Mouse (Mus musculus) adrenal gland, adult 2 months (tissue): Measurements from ENCODE around the gene Mrgpre. TPM values are rescaled to one million over a fixed set of nuclear protein-coding genes. Genes with fewer than 3 reads are reported as not detected.
A peak's percentile ranks its signal among the peaks of the same experiment; 100 is the strongest.

Experiments used
- DNase-seq: peaks from one replicate; pipeline ENCODE4 v3.0.0; 2021
- microRNA-seq, 2 experiments: library from miRNA; unstranded; fragments of <30 nt; microRNA quantifications; one replicate each; pipeline ENCODE4 v1.2.0; 2021
- polyA plus RNA-seq: library from polyadenylated mRNA; depleted of rRNA; stranded (reverse); fragments of >200 nt; gene quantifications from 2 replicates; pipeline ENCODE4 v1.2.3, GENCODE M21; 2012; rRNA removed
- total RNA-seq, 2 experiments: library from RNA; stranded (reverse); gene quantifications; 2 replicates each; pipeline ENCODE4 v1.2.3; 2021

The Mrgpre gene
- total and polyA plus RNA-seq, 3 experiments: 1.7 to 3.2 (median 2.5) TPM

- peak; percentile 92 for DNase-seq
Measured at GRCm38 (mm10) chr7:143739511-143740461, 44.5 kb downstream of the Mrgpre start.

- no peak for DNase-seq
Measured at GRCm38 (mm10) chr7:143738601-143739006, 45.7 kb downstream of the Mrgpre start.

GRCm38 (mm10) chr7:143738194-143738593 lies 46.1 kb downstream of the Mrgpre start:
- DNase-seq: no peak

GRCm38 (mm10) chr7:143733746-143734145 lies 50.6 kb downstream of the Mrgpre start:
- no peak for DNase-seq

GRCm38 (mm10) chr7:143729886-143730285 lies 54.4 kb downstream of the Mrgpre start:
- no peak for DNase-seq

Small RNAs within 50 kb of the gene (microRNA-seq; reads per million reads assigned to microRNA genes)
- gene Gm22064: 0 reads per million in 2 experiments

Other genes with a start within 250 kb of the Mrgpre start
- 100 to 1,000 TPM; 149 to 217 TPM for gene Nap1l4, start 235.4 kb downstream of the Mrgpre start, total RNA-seq
- gene Nap1l4, start 235.4 kb downstream of the Mrgpre start, polyA plus RNA-seq: 35.0 and 40.0 TPM in 2 replicates
- gene Cars, start 184.4 kb downstream of the Mrgpre start, total RNA-seq: 10 to 100 TPM; 42.9 to 51.3 TPM
- 9.4 and 10.5 TPM in 2 replicates for gene Cars, start 184.4 kb downstream of the Mrgpre start, polyA plus RNA-seq
- 1 to 10 TPM in 1 of 2 experiments, under 1 TPM in 1; 0.55 to 1.1 TPM for gene Tnfrsf26, start 155.8 kb downstream of the Mrgpre start, total RNA-seq
- gene Tnfrsf26, start 155.8 kb downstream of the Mrgpre start, polyA plus RNA-seq: 0.17 and 0.29 TPM in 2 replicates
- gene Tnfrsf22, start 134.8 kb downstream of the Mrgpre start, total RNA-seq: 1 to 10 TPM; 3.9 to 4.4 TPM
- gene Tnfrsf22, start 134.8 kb downstream of the Mrgpre start, polyA plus RNA-seq: 3.1 and 3.9 TPM in 2 replicates
- 1 to 10 TPM; 3.1 to 4.4 TPM for gene Tnfrsf23, start 98.6 kb downstream of the Mrgpre start, total RNA-seq
- gene Tnfrsf23, start 98.6 kb downstream of the Mrgpre start, polyA plus RNA-seq: 1.3 TPM in 2 replicates
- 10 to 100 TPM; 25.8 to 47.4 TPM for gene Osbpl5, start 27.5 kb downstream of the Mrgpre start, total RNA-seq
- 28.1 and 28.2 TPM in 2 replicates for gene Osbpl5, start 27.5 kb downstream of the Mrgpre start, polyA plus RNA-seq
- gene Mrgprg, start 17.5 kb downstream of the Mrgpre start, total RNA-seq: 1 to 10 TPM; 1.1 to 2.9 TPM
- gene Mrgprg, start 17.5 kb downstream of the Mrgpre start, polyA plus RNA-seq: 1.5 and 3.7 TPM in 2 replicates
- 10 to 100 TPM in 1 of 2 experiments, 1 to 10 TPM in 1; 7.8 to 11.6 TPM for gene Nadsyn1, start 38.3 kb upstream of the Mrgpre start, total RNA-seq
- 9.0 and 9.1 TPM in 2 replicates for gene Nadsyn1, start 38.3 kb upstream of the Mrgpre start, polyA plus RNA-seq
- 100 to 1,000 TPM; 689 to 950 TPM for gene Dhcr7, start 38.6 kb upstream of the Mrgpre start, total RNA-seq
- gene Dhcr7, start 38.6 kb upstream of the Mrgpre start, polyA plus RNA-seq: 917 and 1,241 TPM in 2 replicates
- not detected for gene Gm498, start 82.3 kb upstream of the Mrgpre start, total RNA-seq
- gene Gm498, start 82.3 kb upstream of the Mrgpre start, polyA plus RNA-seq: not detected in 2 replicates
- 10 to 100 TPM in 1 of 2 experiments, 1 to 10 TPM in 1; 3.7 to 20.0 TPM for gene Shank2, start 217.4 kb upstream of the Mrgpre start, total RNA-seq
- 1.4 and 2.4 TPM in 2 replicates for gene Shank2, start 217.4 kb upstream of the Mrgpre start, polyA plus RNA-seq